Mouse (Mus musculus) limb, embryonic 14.5 days (tissue): ENCODE measurements around the gene Fhit. TPM values are rescaled to one million over a fixed set of nuclear protein-coding genes. Genes with fewer than 3 reads are reported as not detected.

Source experiments
- ATAC-seq: fragments of 200-750 bp; cut with Nextera tagmentation; 2 replicates; pipeline ENCODE4 v1.8.0; 2017; ENCODE audit warnings: low read depth, moderate number of reproducible peaks, moderate TSS enrichment; ENCODE audit not compliant: low FRiP score
- DNase-seq: peaks from one replicate; pipeline ENCODE4 v3.0.0-alpha.2; 2015; ENCODE audit warnings: low spot score
- H3K27ac ChIP-seq: fragments of 300-500 bp; sonication (generic); replicated peaks from 2 replicates; pipeline ENCODE4 v1.5.1; 2014; ENCODE audit warnings: low read depth, mild to moderate bottlenecking, low read length, moderate library complexity, mixed read lengths
- H3K27me3 ChIP-seq: fragments of 300-500 bp; sonication (generic); 2 replicates; pipeline ENCODE4 v1.6.1; 2014; ENCODE audit warnings: low read length, mixed read lengths; ENCODE audit not compliant: control insufficient read depth, insufficient read depth
- H3K36me3 ChIP-seq: fragments of 300-500 bp; sonication (generic); 2 replicates; pipeline ENCODE4 v1.6.1; 2014; ENCODE audit warnings: mild to moderate bottlenecking, low read length, moderate library complexity, mixed read lengths; ENCODE audit not compliant: control insufficient read depth, insufficient read depth
- H3K4me1 ChIP-seq: fragments of 300-500 bp; sonication (generic); 2 replicates; pipeline ENCODE4 v1.6.1; 2014; ENCODE audit warnings: antibody characterized with exemption, low read length, mixed read lengths; ENCODE audit not compliant: control insufficient read depth, insufficient read depth
- H3K4me2 ChIP-seq: fragments of 300-500 bp; sonication (generic); replicated peaks from 2 replicates; pipeline ENCODE4 v1.6.1; 2014; ENCODE audit warnings: low read depth, mild to moderate bottlenecking, low read length, moderate library complexity; ENCODE audit not compliant: severe bottlenecking
- H3K4me3 ChIP-seq: fragments of 300-500 bp; sonication (generic); replicated peaks from 2 replicates; pipeline ENCODE4 v1.5.1; 2014; ENCODE audit warnings: low read length
- H3K9ac ChIP-seq: fragments of 300-500 bp; sonication (generic); 2 replicates; pipeline ENCODE4 v1.6.1; 2014; ENCODE audit warnings: mild to moderate bottlenecking, low read depth, low read length, moderate library complexity; ENCODE audit not compliant: severe bottlenecking
- H3K9me3 ChIP-seq: fragments of 300-500 bp; sonication (generic); 2 replicates; pipeline ENCODE4 v1.6.1; 2016; ENCODE audit warnings: low read length; ENCODE audit not compliant: control insufficient read depth
- POLR2A ChIP-seq: fragments of 200-500 bp; IDR thresholded peaks from 2 replicates; pipeline ENCODE4 v1.8.0; 2012; ENCODE audit warnings: inconsistent platforms, mild to moderate bottlenecking, moderate library complexity, borderline replicate concordance; ENCODE audit not compliant: insufficient read depth, insufficient read length; ENCODE audit errors: extremely low read depth
- WGBS: fragments of 180-500 bp; shearing (Covaris S2); extraction: QIAGEN DNeasy Blood & Tissue Kit; methylation state at CpG from one replicate; pipeline ENCODE4 v1.1.7; 2014; 5-methylcytosine and 5-hydroxymethylcytosine counted together
- polyA plus RNA-seq, 2 experiments: library from polyadenylated mRNA; depleted of rRNA in 1 of 2; stranded (reverse) in 1 of 2; unstranded in 1 of 2; fragments of >200 nt; fragmentation: Nextera tagmentation in 1 of 2; extraction: Ambion mirVana in 1 of 2; gene quantifications; 2 replicates each; pipeline versions ENCODE4 v1.2.1 to v1.2.3; 2012 to 2014

Fhit gene
- polyA plus RNA-seq, 2 experiments, result 3.5 to 7.6 TPM

GRCm38 (mm10) chr14:10301497-10301896, 860.3 kb downstream of the Fhit start:
- H3K4me1 ChIP-seq, result no peaks in the 10 kb centered on the region
- WGBS, result 36% methylated on average over 1 of the region's 1 CpGs
- H3K9ac ChIP-seq, result no peak overlapping the region
- TF ChIP-seq POLR2A, result no peak
- no peaks in the 10 kb centered on the region for H3K36me3 ChIP-seq
- H3K27me3 ChIP-seq, result no peaks in the 10 kb centered on the region
- ATAC-seq, result no peak
- no peak overlapping the region for H3K4me2 ChIP-seq
- no peak overlapping the region for H3K4me3 ChIP-seq
- H3K9me3 ChIP-seq, result no peaks in the 10 kb centered on the region
- H3K27ac ChIP-seq, result no peak overlapping the region
- DNase-seq, result no peak

- 64% methylated on average over 3 of the region's 3 CpGs for WGBS
- Histone ChIP-seq H3K4me1 (no peaks in the 10 kb centered on the region), H3K27me3 (no peaks in the 10 kb centered on the region), H3K9me3 (no peaks in the 10 kb centered on the region), H3K4me3 (no peak overlapping the region), H3K9ac (no peak overlapping the region), H3K27ac (no peak overlapping the region), H3K36me3 (no peaks in the 10 kb centered on the region), H3K4me2 (no peak overlapping the region)
- no peak for DNase-seq
- no peak for ATAC-seq
- TF ChIP-seq POLR2A, result no peak
Measured at GRCm38 (mm10) chr14:10300914-10301313, 860.9 kb downstream of the Fhit start.

- WGBS, result 52% methylated on average over 2 of the region's 2 CpGs
Measured at GRCm38 (mm10) chr14:10299030-10299429, 862.8 kb downstream of the Fhit start.

GRCm38 (mm10) chr14:10289043-10289442, 872.8 kb downstream of the Fhit start:
- DNase-seq, result no peak
- 91% methylated on average over 5 of the region's 5 CpGs for WGBS

More at GRCm38 (mm10) chr14:10299030-10299429, 862.8 kb downstream of the Fhit start:
- H3K9me3 ChIP-seq, result no peaks in the 10 kb centered on the region
- H3K9ac ChIP-seq, result no peak overlapping the region
- no peak for ATAC-seq
- H3K4me2 ChIP-seq, result no peak overlapping the region
- H3K27me3 ChIP-seq, result no peaks in the 10 kb centered on the region
- no peaks in the 10 kb centered on the region for H3K36me3 ChIP-seq
- no peak overlapping the region for H3K27ac ChIP-seq
- H3K4me1 ChIP-seq, result no peaks in the 10 kb centered on the region
- H3K4me3 ChIP-seq, result no peak overlapping the region
- DNase-seq, result no peak
- TF ChIP-seq POLR2A, result no peak

GRCm38 (mm10) chr14:10286027-10286426, 875.8 kb downstream of the Fhit start:
- Histone ChIP-seq H3K4me2 (no peak overlapping the region), H3K4me3 (no peak overlapping the region), H3K27ac (no peak overlapping the region), H3K4me1 (no peaks in the 10 kb centered on the region), H3K36me3 (no peaks in the 10 kb centered on the region), H3K9me3 (no peaks in the 10 kb centered on the region), H3K27me3 (no peaks in the 10 kb centered on the region), H3K9ac (no peak overlapping the region)
- no peak for TF ChIP-seq POLR2A
- 81% methylated on average over 6 of the region's 6 CpGs for WGBS
- ATAC-seq (no peak), DNase-seq (no peak)

More at GRCm38 (mm10) chr14:10289043-10289442, 872.8 kb downstream of the Fhit start:
- Histone ChIP-seq H3K9me3 (no peaks in the 10 kb centered on the region), H3K27me3 (no peaks in the 10 kb centered on the region), H3K27ac (no peak overlapping the region), H3K4me1 (no peaks in the 10 kb centered on the region), H3K9ac (no peak overlapping the region), H3K4me3 (no peak overlapping the region), H3K36me3 (no peaks in the 10 kb centered on the region), H3K4me2 (no peak overlapping the region)
- no peak for TF ChIP-seq POLR2A
- ATAC-seq, result no peak

- no peaks in the 10 kb centered on the region for H3K36me3 ChIP-seq
- TF ChIP-seq POLR2A, result no peak
- no peak overlapping the region for H3K4me2 ChIP-seq
- no peaks in the 10 kb centered on the region for H3K27me3 ChIP-seq
- ATAC-seq, result no peak
- H3K9me3 ChIP-seq, result no peaks in the 10 kb centered on the region
- no peaks in the 10 kb centered on the region for H3K4me1 ChIP-seq
- H3K4me3 ChIP-seq, result no peak overlapping the region
- H3K9ac ChIP-seq, result no peak overlapping the region
- DNase-seq, result no peak
- 61% methylated on average over 5 of the region's 5 CpGs for WGBS
- no peak overlapping the region for H3K27ac ChIP-seq
Measured at GRCm38 (mm10) chr14:10228708-10229107, 933.1 kb downstream of the Fhit start.
